Mouse (Mus musculus): ENCODE measurements around the gene P4ha2.

The P4ha2 gene

GRCm38 (mm10) chr11:54140159-54140558 lies 40.3 kb downstream of the P4ha2 start:
- DNase-seq (ENCODE audit: low read depth), result peak; percentile 57

- no peak for DNase-seq (ENCODE audit: low read depth)
These were observed 41.5 kb downstream of the P4ha2 start for GRCm38 (mm10) chr11:54141200-54141971.

GRCm38 (mm10) chr11:54144886-54145285 lies 45.0 kb downstream of the P4ha2 start:
- DNase-seq (ENCODE audit: low read depth), result peak; percentile 90

GRCm38 (mm10) chr11:54145990-54146389 lies 46.1 kb downstream of the P4ha2 start:
- DNase-seq (ENCODE audit: low read depth), result no peak

GRCm38 (mm10) chr11:54149791-54150465 lies 50.0 kb downstream of the P4ha2 start:
- peak; percentile 53 for DNase-seq (ENCODE audit: low read depth)

- DNase-seq (ENCODE audit: low read depth), result peak; percentile 86
These were observed 51.2 kb downstream of the P4ha2 start for GRCm38 (mm10) chr11:54151141-54151540.

- no peak for DNase-seq (ENCODE audit: low read depth)
These were observed 53.1 kb downstream of the P4ha2 start for GRCm38 (mm10) chr11:54152957-54153356.

GRCm38 (mm10) chr11:54155864-54156263 lies 56.0 kb downstream of the P4ha2 start:
- peak; percentile 79 for DNase-seq (ENCODE audit: low read depth)

- DNase-seq (ENCODE audit: low read depth), result no peak
These were observed 56.6 kb downstream of the P4ha2 start for GRCm38 (mm10) chr11:54156504-54156903.

- DNase-seq (ENCODE audit: low read depth), result no peak
These were observed 57.7 kb downstream of the P4ha2 start for GRCm38 (mm10) chr11:54157586-54157985.

GRCm38 (mm10) chr11:54160435-54160834 lies 60.5 kb downstream of the P4ha2 start:
- DNase-seq (ENCODE audit: low read depth), result peak; percentile 18

- peak; percentile 60 for DNase-seq (ENCODE audit: low read depth)
These were observed 61.0 kb downstream of the P4ha2 start for GRCm38 (mm10) chr11:54160920-54161319.

- DNase-seq (ENCODE audit: low read depth), result peak; percentile 38
These were observed 61.6 kb downstream of the P4ha2 start for GRCm38 (mm10) chr11:54161514-54161913.

GRCm38 (mm10) chr11:54162968-54163367 lies 63.1 kb downstream of the P4ha2 start:
- DNase-seq (ENCODE audit: low read depth), result peak; percentile 62

GRCm38 (mm10) chr11:54169432-54170295 lies 69.8 kb downstream of the P4ha2 start:
- DNase-seq (ENCODE audit: low read depth), result no peak

- no peak for DNase-seq (ENCODE audit: low read depth)
These were observed 71.3 kb downstream of the P4ha2 start for GRCm38 (mm10) chr11:54171175-54171574.

GRCm38 (mm10) chr11:54174226-54174625 lies 74.3 kb downstream of the P4ha2 start:
- DNase-seq (ENCODE audit: low read depth), result no peak

GRCm38 (mm10) chr11:54174877-54175276 lies 75.0 kb downstream of the P4ha2 start:
- no peak for DNase-seq (ENCODE audit: low read depth)

All from naive thymus-derived CD4-positive, alpha-beta T cell, adult 2 months (primary cell).